Mouse (Mus musculus): ENCODE data around the gene Dlgap3.

- TF ChIP-seq CTCF (IDR thresholded peaks at IDR 0.05; ENCODE audit: insufficient read depth, low read length) (no peak), POLR2A (IDR thresholded peaks at IDR 0.05; ENCODE audit: borderline replicate concordance, extremely low read depth, low read depth, low read length) (no peak)
These were observed 13.2 kb upstream of the Dlgap3 start for GRCm38 (mm10) chr4:127155757-127156156.

All from lung, adult 2 months (tissue).